Mouse (Mus musculus) liver, embryonic 18 days (tissue): ENCODE results near the gene Fastkd3. TPM values are rescaled to one million over a fixed set of nuclear protein-coding genes. Genes with fewer than 3 reads are reported as not detected.

Experiments used
- polyA plus RNA-seq: library from polyadenylated mRNA; depleted of rRNA; stranded (reverse); fragments of >200 nt; gene quantifications from 2 replicates; pipeline ENCODE4 v1.2.3, GENCODE M21; 2012; rRNA removed

Fastkd3 gene
- polyA plus RNA-seq = 6.4 and 7.8 TPM in 2 replicates

DNA sequence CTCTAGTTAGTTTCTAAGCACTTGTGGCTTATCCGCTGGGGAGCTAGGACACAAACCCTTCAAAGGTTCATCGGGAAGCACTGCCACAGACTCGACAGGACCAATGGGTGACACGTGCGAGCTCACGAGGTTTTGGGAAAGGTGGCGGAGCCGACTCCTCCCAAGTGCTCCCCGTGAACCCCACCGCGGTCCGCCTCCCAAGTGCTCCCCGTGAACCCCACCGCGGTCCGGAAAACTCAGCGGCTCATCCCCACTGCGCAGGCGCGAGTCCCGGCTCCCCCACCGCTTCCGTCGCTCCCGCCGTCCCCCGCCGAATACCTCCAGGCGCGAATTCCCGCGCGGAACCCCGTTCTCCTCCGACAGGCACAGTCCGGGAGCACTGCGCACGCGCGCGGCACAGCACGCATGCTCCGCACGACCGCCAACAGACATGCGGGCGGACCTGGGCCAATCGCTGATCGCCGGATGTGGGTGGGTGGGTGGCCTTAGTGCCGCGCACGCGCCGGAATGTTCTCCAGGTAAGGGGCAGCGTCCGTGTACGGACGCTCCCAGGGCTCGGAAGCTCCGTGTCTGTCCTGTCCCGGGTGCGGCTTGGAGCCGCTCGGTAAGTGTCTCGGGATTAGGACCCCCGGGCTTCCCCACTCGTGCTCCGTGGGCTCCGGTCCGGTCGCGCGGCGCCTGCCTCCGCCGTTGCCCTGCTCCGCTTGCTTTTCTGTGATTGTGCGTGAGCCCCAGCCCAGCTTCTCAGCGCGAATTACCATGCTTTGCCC is at the start of gene Fastkd3, which contains the start of gene Mtrr:
Fastkd3 (plus strand) TSS at position 488 of the 770 bp plus-strand sequence.
Mtrr (minus strand) TSS at position 403 of the 770 bp plus-strand sequence.

DNA sequence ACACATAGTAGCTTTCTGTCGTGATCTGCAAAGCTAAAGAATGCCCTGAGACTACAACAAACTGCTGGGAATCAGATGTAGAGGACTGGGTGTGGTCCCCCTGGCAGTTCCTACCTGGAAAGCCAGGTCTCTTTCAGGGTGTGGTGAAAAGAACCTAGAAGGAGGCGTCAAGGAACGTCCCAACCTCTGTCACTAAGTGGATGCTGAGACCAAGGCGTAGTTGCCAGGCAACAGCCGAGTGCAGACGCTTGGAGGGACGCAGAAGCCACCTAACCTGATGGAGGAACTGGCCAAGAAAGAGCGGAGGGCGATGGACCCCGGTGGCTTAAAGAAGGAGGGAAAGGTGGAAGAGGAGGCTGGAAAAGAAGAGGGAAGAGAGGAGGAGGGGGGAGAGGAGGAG is 15.2 kb downstream of the Fastkd3 start, which contains the start of gene 1700001L19Rik:
1700001L19Rik (plus strand) TSS at position 223 of the 400 bp plus-strand sequence.

Other genes starting within 250 kb of the Fastkd3 start
- gene Mtrr, start 85 bp upstream of the Fastkd3 start, polyA plus RNA-seq = 4.5 and 5.0 TPM in 2 replicates
- not detected in 2 replicates for gene 1700001L19Rik, start 15.2 kb downstream of the Fastkd3 start, polyA plus RNA-seq